Mouse (Mus musculus): ENCODE results near the gene Mast3. TPM values are rescaled to one million over a fixed set of nuclear protein-coding genes. Genes with fewer than 3 reads are reported as not detected.
"Not testable (repeated sequence)": the region's sequence is repeated elsewhere in the genome, so short reads cannot be mapped to it uniquely, and the experiment has no call there.

Mast3 gene
- total RNA-seq, 2 experiments from 2014 or later: 317 to 334 TPM

GRCm38 (mm10) chr8:70836666-70837065 is 31.8 kb upstream of the Mast3 start:
- no peak for DNase-seq (ENCODE audit: low spot score in 2 of 2)

- DNase-seq (ENCODE audit: low spot score in 2 of 2): no peak
Observed at GRCm38 (mm10) chr8:70834071-70834470, 29.2 kb upstream of the Mast3 start.

GRCm38 (mm10) chr8:70833520-70833919 is 28.7 kb upstream of the Mast3 start:
- peak; percentile 52 to 59 for DNase-seq (ENCODE audit: low spot score in 2 of 2)

GRCm38 (mm10) chr8:70833018-70833482 is 28.2 kb upstream of the Mast3 start:
- DNase-seq (ENCODE audit: low spot score in 2 of 2): no peak

- no peak for DNase-seq (ENCODE audit: low spot score in 2 of 2)
Observed at GRCm38 (mm10) chr8:70832371-70832770, 27.5 kb upstream of the Mast3 start.

- DNase-seq (ENCODE audit: low spot score in 2 of 2): no peak
Observed at GRCm38 (mm10) chr8:70831517-70831916, 26.7 kb upstream of the Mast3 start.

GRCm38 (mm10) chr8:70827796-70828195 is 22.9 kb upstream of the Mast3 start:
- no peak for DNase-seq (ENCODE audit: low spot score in 2 of 2)

GRCm38 (mm10) chr8:70827010-70827409 is 22.2 kb upstream of the Mast3 start:
- no peak for DNase-seq (ENCODE audit: low spot score in 2 of 2)

- no peak for DNase-seq (ENCODE audit: low spot score in 2 of 2)
Observed at GRCm38 (mm10) chr8:70825816-70826215, 21.0 kb upstream of the Mast3 start.

- no peak for DNase-seq (ENCODE audit: low spot score in 2 of 2)
Observed at GRCm38 (mm10) chr8:70823802-70824201, 18.9 kb upstream of the Mast3 start.

GRCm38 (mm10) chr8:70822594-70822993 is 17.7 kb upstream of the Mast3 start:
- DNase-seq (ENCODE audit: low spot score in 2 of 2): not testable (repeated sequence)

- peak in 1 of 2 experiments; percentile 56 for DNase-seq (ENCODE audit: low spot score in 2 of 2)
Observed at GRCm38 (mm10) chr8:70821992-70822391, 17.1 kb upstream of the Mast3 start.

- peak; percentile 62 to 65 for DNase-seq (ENCODE audit: low spot score in 2 of 2)
Observed at GRCm38 (mm10) chr8:70821399-70821962, 16.6 kb upstream of the Mast3 start.

- DNase-seq (ENCODE audit: low spot score in 2 of 2): peak in 1 of 2 experiments; percentile 59
Observed at GRCm38 (mm10) chr8:70820101-70820935, 15.5 kb upstream of the Mast3 start.

GRCm38 (mm10) chr8:70816679-70817078 is 11.8 kb upstream of the Mast3 start:
- peak; percentile 50 to 51 for DNase-seq (ENCODE audit: low spot score in 2 of 2)

- no peak for DNase-seq (ENCODE audit: low spot score in 2 of 2)
Observed at GRCm38 (mm10) chr8:70812885-70813284, 8.0 kb upstream of the Mast3 start.

- DNase-seq (ENCODE audit: low spot score in 2 of 2): no peak
Observed at GRCm38 (mm10) chr8:70812055-70812454, 7.2 kb upstream of the Mast3 start.

GRCm38 (mm10) chr8:70810962-70811680 is 6.3 kb upstream of the Mast3 start:
- no peak for DNase-seq (ENCODE audit: low spot score in 2 of 2)

- no peak for DNase-seq (ENCODE audit: low spot score in 2 of 2)
Observed at GRCm38 (mm10) chr8:70808955-70809701, 4.3 kb upstream of the Mast3 start.

- no peak for DNase-seq (ENCODE audit: low spot score in 2 of 2)
Observed at GRCm38 (mm10) chr8:70808239-70808638, 3.4 kb upstream of the Mast3 start, which contains the start of gene Il12rb1. Il12rb1 (plus strand) TSS chr8:70808449.

- DNase-seq (ENCODE audit: low spot score in 2 of 2): no peak
Observed at GRCm38 (mm10) chr8:70807304-70807703, 2.5 kb upstream of the Mast3 start.
